Mouse (Mus musculus): ENCODE results near the gene Rab27a. TPM values are rescaled to one million over a fixed set of nuclear protein-coding genes. Genes with fewer than 3 reads are reported as not detected.

The Rab27a gene
- total and polyA plus RNA-seq, 3 experiments, result 14.8 to 25.6 (median 20.0) TPM

GRCm38 (mm10) chr9:73112919-73113906, 68.6 kb downstream of the Rab27a start, which contains the start of gene Rsl24d1:
TSS of gene Rsl24d1 (plus strand) at chr9:73113426.
- Histone ChIP-seq H3K27ac (ENCODE audit: insufficient read depth, low read depth) (peak within 1 kb of the TSS; percentile 54), H3K9me3 (replicated peaks; ENCODE audit: low read length) (no peaks in the 10 kb centered on the region), H3K79me2 (replicated peaks; ENCODE audit: control insufficient read depth, extremely low read depth, insufficient read depth, poor library complexity, severe bottlenecking) (peaks cover 29% of the 10 kb centered on the region), H3K4me3 (replicated peaks in 1 of 3; ENCODE audit: low read depth in 2 of 3, low read length in 2 of 3, poor library complexity in 1 of 3) (peak within 1 kb of the TSS; percentile 87 to 99 (median 96)), H3K27me3 (replicated peaks) (no peaks in the 10 kb centered on the region), H3K4me2 (ENCODE audit: insufficient read depth, low read depth, poor library complexity, severe bottlenecking) (peak within 1 kb of the TSS; percentile 95), H3K9ac (ENCODE audit: insufficient read depth, low read depth) (peak within 1 kb of the TSS; percentile 88), H3K36me3 (replicated peaks in 1 of 2; ENCODE audit: control insufficient read depth in 1 of 2, insufficient read depth in 1 of 2, low read length in 1 of 2) (peaks cover 18 to 30% of the 10 kb centered on the region in 2 experiments), H3K4me1 (ENCODE audit: control insufficient read depth in 1 of 2, insufficient read depth in 2 of 2) (peaks cover 0 to 15% of the 10 kb centered on the region in 2 experiments; a peak in 2 of 4 replicates)
- dilution Hi-C loops (cut with MboI; ENCODE audit: extremely low pct_ligation_motif_present, extremely low pct_unique_long_range_greater_than_20kb, low sequenced_read_pairs), result no loop called here
- DNase-seq (ENCODE audit: extremely low read depth), result peak; percentile 94
- in situ Hi-C loops (cut with MboI; ENCODE audit: low pct_ligation_motif_present, low pct_unique_long_range_greater_than_20kb, low sequenced_read_pairs), result no loop called here
- TF ChIP-seq MEF2A (IDR thresholded peaks at IDR 0.05; ENCODE audit: borderline replicate concordance, low read depth, low read length) (0 out of 2 replicates have a peak, but pooled peaks have one; percentile 57), E2F4 (IDR thresholded peaks at IDR 0.05; ENCODE audit: insufficient replicate concordance, low read depth, low read length) (no peak), UBTF (IDR thresholded peaks at IDR 0.05; ENCODE audit: low read depth, low read length) (no peak), ELF1 (IDR thresholded peaks at IDR 0.05; ENCODE audit: low read depth, low read length) (peak; percentile 88), USF1 (IDR thresholded peaks at IDR 0.05; ENCODE audit: low read depth, low read length) (peak; percentile 79), NELFE (IDR thresholded peaks at IDR 0.05; ENCODE audit: low read depth, low read length) (peak; percentile 80), ZC3H11A (IDR thresholded peaks at IDR 0.05; ENCODE audit: low read depth, low read length) (no peak), CTCF (conservative IDR thresholded peaks at IDR 0.05 in 1 of 2, IDR thresholded peaks at IDR 0.05 in 1 of 2; ENCODE audit: low read depth in 2 of 2, low read length in 2 of 2) (no peak), TCF12 (IDR thresholded peaks at IDR 0.05; ENCODE audit: low read depth, low read length) (peak; percentile 73), CHD1 (IDR thresholded peaks at IDR 0.05; ENCODE audit: low read depth, low read length) (no peak), USF2 (conservative IDR thresholded peaks at IDR 0.05; ENCODE audit: low read depth, low read length) (peak; percentile 51; the same call in 1 of the 2 replicates), SMC3 (IDR thresholded peaks at IDR 0.05; ENCODE audit: low read depth, low read length) (no peak), KAT2A (IDR thresholded peaks at IDR 0.05; ENCODE audit: insufficient replicate concordance, low read length) (peak; percentile 85; the same call in 1 of the 2 replicates), RAD21 (IDR thresholded peaks at IDR 0.05; ENCODE audit: low read depth, low read length) (no peak), CHD2 (IDR thresholded peaks at IDR 0.05; ENCODE audit: low read length) (peak; percentile 76; the same call in 1 of the 2 replicates), POLR2A (IDR thresholded peaks at IDR 0.05; ENCODE audit: low read depth, low read length) (peak; percentile 83), ZNF384 (IDR thresholded peaks at IDR 0.05; ENCODE audit: low read depth, low read length) (no peak), ETS1 (conservative IDR thresholded peaks at IDR 0.05; ENCODE audit: low read depth, low read length) (peak; percentile 28; the same call in 1 of the 2 replicates), MAX (IDR thresholded peaks at IDR 0.05; ENCODE audit: low read length) (peak; percentile 66; the same call in 1 of the 2 replicates), IRF4 (IDR thresholded peaks at IDR 0.05; ENCODE audit: low read depth, low read length) (peak; percentile 63; the same call in 1 of the 2 replicates), MXI1 (IDR thresholded peaks at IDR 0.05; ENCODE audit: low read depth, low read length) (peak; percentile 87; the same call in 1 of the 2 replicates), ZKSCAN1 (IDR thresholded peaks at IDR 0.05; ENCODE audit: borderline replicate concordance, low read depth, low read length) (no peak), JUND (conservative IDR thresholded peaks at IDR 0.05; ENCODE audit: low read depth, low read length) (no peak), MAZ (IDR thresholded peaks at IDR 0.05; ENCODE audit: low read depth, low read length) (0 out of 2 replicates have a peak, but pooled peaks have one; percentile 30), MYC (IDR thresholded peaks at IDR 0.05; ENCODE audit: low read depth, low read length) (peak; percentile 92), POLR2AphosphoS2 (IDR thresholded peaks at IDR 0.05; ENCODE audit: low read depth, low read length) (no peak; the same call in 1 of the 2 replicates), MAFK (IDR thresholded peaks at IDR 0.05; ENCODE audit: insufficient replicate concordance, low read length) (no peak), SIN3A (IDR thresholded peaks at IDR 0.05; ENCODE audit: low read length) (peak; percentile 93), HCFC1 (IDR thresholded peaks at IDR 0.05; ENCODE audit: low read depth, low read length) (peak; percentile 88), TBP (conservative IDR thresholded peaks at IDR 0.05; ENCODE audit: low read depth, low read length) (peak; percentile 77; the same call in 1 of the 2 replicates), EP300 (IDR thresholded peaks at IDR 0.05; ENCODE audit: low read length) (no peak), BHLHE40 (IDR thresholded peaks at IDR 0.05; ENCODE audit: low read depth, low read length) (peak; percentile 78), NRF1 (IDR thresholded peaks at IDR 0.05; ENCODE audit: low read depth, low read length) (peak; percentile 86), GABPA (IDR thresholded peaks at IDR 0.05; ENCODE audit: insufficient replicate concordance, low read depth, low read length) (no peak; the same call in 1 of the 2 replicates), JUN (IDR thresholded peaks at IDR 0.05; ENCODE audit: insufficient read depth, low read depth, low read length) (no peak), PAX5 (IDR thresholded peaks at IDR 0.05; ENCODE audit: low read length) (no peak), ZMIZ1 (IDR thresholded peaks at IDR 0.05; ENCODE audit: low read depth, low read length) (no peak)

Data from CH12.LX (cell line).